Mouse (Mus musculus) liver, embryonic 16.5 days (tissue): ENCODE data around the gene Isl1. TPM values are rescaled to one million over a fixed set of nuclear protein-coding genes. Genes with fewer than 3 reads are reported as not detected.

Experiments used
- ATAC-seq: fragments of 200-750 bp; cut with Nextera tagmentation; 2 replicates; pipeline ENCODE4 v1.8.0; 2017; ENCODE audit warnings: low read depth, mild to moderate bottlenecking, moderate number of reproducible peaks, moderate library complexity
- H3K27ac ChIP-seq: fragments of 300-500 bp; sonication (generic); 2 replicates; pipeline ENCODE4 v1.5.1; 2014; ENCODE audit warnings: mild to moderate bottlenecking, low read length
- H3K27me3 ChIP-seq: fragments of 300-500 bp; sonication (generic); 2 replicates; pipeline ENCODE4 v1.6.1; 2014; ENCODE audit warnings: low read depth, low read length, mixed read lengths; ENCODE audit not compliant: control insufficient read depth, insufficient read depth
- H3K36me3 ChIP-seq: fragments of 300-500 bp; sonication (generic); 2 replicates; pipeline ENCODE4 v1.6.1; 2014; ENCODE audit warnings: mild to moderate bottlenecking; ENCODE audit not compliant: control insufficient read depth, insufficient read depth
- H3K4me1 ChIP-seq: fragments of 300-500 bp; sonication (generic); 2 replicates; pipeline ENCODE4 v1.6.1; 2014; ENCODE audit warnings: low read depth, low read length, mixed read lengths; ENCODE audit not compliant: control insufficient read depth
- H3K4me2 ChIP-seq: fragments of 300-500 bp; sonication (generic); 2 replicates; pipeline ENCODE4 v1.6.1; 2014; ENCODE audit warnings: low read depth, low read length, mixed read lengths
- H3K4me3 ChIP-seq: fragments of 300-500 bp; sonication (generic); 2 replicates; pipeline ENCODE4 v1.5.1; 2014; ENCODE audit warnings: low read depth, mild to moderate bottlenecking, low read length
- H3K9ac ChIP-seq: fragments of 300-500 bp; sonication (generic); 2 replicates; pipeline ENCODE4 v1.6.1; 2014; ENCODE audit warnings: low read depth, low read length
- H3K9me3 ChIP-seq: fragments of 300-500 bp; sonication (generic); replicated peaks from 2 replicates; pipeline ENCODE4 v1.6.1; 2016; ENCODE audit warnings: low read length; ENCODE audit not compliant: control insufficient read depth
- WGBS: fragments of 180-500 bp; shearing (Covaris S2); extraction: QIAGEN DNeasy Blood & Tissue Kit; methylation state at CpG from one replicate; pipeline ENCODE4 v1.1.7; 2014; ENCODE audit not compliant: insufficient replicate concordance; 5-methylcytosine and 5-hydroxymethylcytosine counted together
- polyA plus RNA-seq: library from polyadenylated mRNA; unstranded; fragments of >200 nt; fragmentation: Nextera tagmentation; extraction: Ambion mirVana; gene quantifications from 2 replicates; pipeline ENCODE4 v1.2.1, GENCODE M21; 2015

Isl1 gene
- polyA plus RNA-seq, 1 experiment from 2014 or later = 0.15 TPM

GRCm38 (mm10) chr13:116298001-116298400 lies 11.5 kb downstream of the Isl1 start:
- H3K4me1 ChIP-seq = no peaks in the 10 kb centered on the region
- H3K4me3 ChIP-seq = no peak overlapping the region
- WGBS = 11% methylated on average over 8 of the region's 8 CpGs
- no peaks in the 10 kb centered on the region for H3K9me3 ChIP-seq
- H3K9ac ChIP-seq = no peak overlapping the region
- H3K27me3 ChIP-seq = peaks cover 60% of the 10 kb centered on the region
- ATAC-seq = no peak
- H3K27ac ChIP-seq = no peak overlapping the region
- H3K4me2 ChIP-seq = no peak overlapping the region
- no peaks in the 10 kb centered on the region for H3K36me3 ChIP-seq

DNA sequence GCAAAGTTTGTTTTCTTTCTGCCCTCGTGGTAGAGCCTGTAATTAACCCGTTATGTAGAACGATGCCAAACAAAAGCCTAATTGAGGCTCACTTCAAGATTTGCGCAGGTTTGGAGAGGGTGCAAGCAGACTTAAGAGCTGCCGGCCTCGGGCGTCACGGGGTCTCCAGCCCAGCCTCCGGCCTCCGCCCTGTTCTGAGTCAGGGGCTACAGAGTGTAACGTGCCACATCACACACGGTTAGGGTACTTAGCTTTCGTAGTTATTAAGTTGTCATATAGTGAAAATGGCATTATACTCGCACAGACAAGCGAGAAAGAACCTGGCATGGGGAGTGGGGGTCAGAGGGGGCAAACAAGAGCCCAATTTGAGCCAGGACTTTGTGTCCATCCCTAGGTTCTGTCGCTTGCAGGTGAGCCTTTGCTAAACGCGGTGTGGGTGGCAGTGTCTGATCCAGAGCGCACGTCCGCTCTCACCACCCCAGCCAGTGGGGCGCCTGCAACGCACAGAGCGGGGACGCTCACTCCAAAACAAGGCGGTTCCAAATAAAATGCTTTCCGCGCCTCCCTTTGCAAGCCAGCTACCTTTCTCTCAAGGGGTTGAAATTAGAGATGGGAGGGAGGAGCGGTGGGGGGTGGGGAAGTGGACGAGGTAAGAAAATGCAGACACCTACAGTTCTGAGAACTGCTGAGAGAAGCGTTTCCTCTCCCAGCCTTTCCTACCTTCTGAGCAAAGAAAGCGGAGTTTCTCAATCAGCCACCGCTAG lies 12.3 kb downstream of the Isl1 start:
- Histone ChIP-seq H3K27ac (no peak overlapping the region), H3K9ac (no peak overlapping the region), H3K9me3 (no peaks in the 10 kb centered on the region), H3K36me3 (no peaks in the 10 kb centered on the region), H3K4me1 (no peaks in the 10 kb centered on the region), H3K4me3 (no peak overlapping the region), H3K27me3 (peaks cover 52% of the 10 kb centered on the region), H3K4me2 (no peak overlapping the region)
- WGBS = 1% methylated on average over 33 of the region's 33 CpGs
- no peak for ATAC-seq

DNA sequence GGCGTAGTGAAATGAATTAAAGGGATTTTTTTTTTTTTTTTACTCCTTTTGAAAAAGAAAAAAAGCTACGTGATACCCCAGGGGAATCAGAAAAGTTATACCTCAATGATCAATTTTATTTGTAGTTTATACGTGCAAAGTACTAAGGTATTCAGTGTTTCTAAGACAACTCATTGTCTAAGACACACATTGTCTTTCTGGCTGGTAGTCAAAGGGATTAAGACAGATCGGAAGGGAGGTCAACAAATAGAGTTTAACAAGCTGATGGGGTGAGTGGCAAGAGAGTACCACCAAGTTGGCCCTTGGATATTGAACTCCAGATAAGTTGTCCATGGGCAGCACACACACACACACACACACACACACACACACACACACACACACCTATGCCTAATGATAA lies 14.1 kb downstream of the Isl1 start:
- peaks cover 49% of the 10 kb centered on the region for H3K27me3 ChIP-seq
- no peaks in the 10 kb centered on the region for H3K4me1 ChIP-seq
- H3K9me3 ChIP-seq = no peaks in the 10 kb centered on the region
- ATAC-seq = no peak
- no peak overlapping the region for H3K27ac ChIP-seq
- H3K36me3 ChIP-seq = no peaks in the 10 kb centered on the region
- 29% methylated on average over 4 of the region's 4 CpGs for WGBS
- no peak overlapping the region for H3K9ac ChIP-seq
- no peak overlapping the region for H3K4me2 ChIP-seq
- no peak overlapping the region for H3K4me3 ChIP-seq

GRCm38 (mm10) chr13:116294734-116295133 lies 14.8 kb downstream of the Isl1 start:
- H3K9me3 ChIP-seq = no peaks in the 10 kb centered on the region
- H3K4me1 ChIP-seq = no peaks in the 10 kb centered on the region
- WGBS = 14% methylated on average over 6 of the region's 6 CpGs
- H3K27me3 ChIP-seq = peaks cover 46% of the 10 kb centered on the region
- no peak overlapping the region for H3K4me2 ChIP-seq
- no peaks in the 10 kb centered on the region for H3K36me3 ChIP-seq
- no peak overlapping the region for H3K4me3 ChIP-seq
- no peak for ATAC-seq
- H3K27ac ChIP-seq = no peak overlapping the region
- H3K9ac ChIP-seq = no peak overlapping the region

- Histone ChIP-seq H3K4me1 (no peaks in the 10 kb centered on the region), H3K36me3 (no peaks in the 10 kb centered on the region), H3K27ac (no peak overlapping the region), H3K9me3 (no peaks in the 10 kb centered on the region), H3K9ac (no peak overlapping the region), H3K4me2 (no peak overlapping the region), H3K4me3 (no peak overlapping the region), H3K27me3 (peaks cover 44% of the 10 kb centered on the region)
- no peak for ATAC-seq
- 2% methylated on average over 11 of the region's 11 CpGs for WGBS
Observed at GRCm38 (mm10) chr13:116294151-116294461, 15.4 kb downstream of the Isl1 start.

DNA sequence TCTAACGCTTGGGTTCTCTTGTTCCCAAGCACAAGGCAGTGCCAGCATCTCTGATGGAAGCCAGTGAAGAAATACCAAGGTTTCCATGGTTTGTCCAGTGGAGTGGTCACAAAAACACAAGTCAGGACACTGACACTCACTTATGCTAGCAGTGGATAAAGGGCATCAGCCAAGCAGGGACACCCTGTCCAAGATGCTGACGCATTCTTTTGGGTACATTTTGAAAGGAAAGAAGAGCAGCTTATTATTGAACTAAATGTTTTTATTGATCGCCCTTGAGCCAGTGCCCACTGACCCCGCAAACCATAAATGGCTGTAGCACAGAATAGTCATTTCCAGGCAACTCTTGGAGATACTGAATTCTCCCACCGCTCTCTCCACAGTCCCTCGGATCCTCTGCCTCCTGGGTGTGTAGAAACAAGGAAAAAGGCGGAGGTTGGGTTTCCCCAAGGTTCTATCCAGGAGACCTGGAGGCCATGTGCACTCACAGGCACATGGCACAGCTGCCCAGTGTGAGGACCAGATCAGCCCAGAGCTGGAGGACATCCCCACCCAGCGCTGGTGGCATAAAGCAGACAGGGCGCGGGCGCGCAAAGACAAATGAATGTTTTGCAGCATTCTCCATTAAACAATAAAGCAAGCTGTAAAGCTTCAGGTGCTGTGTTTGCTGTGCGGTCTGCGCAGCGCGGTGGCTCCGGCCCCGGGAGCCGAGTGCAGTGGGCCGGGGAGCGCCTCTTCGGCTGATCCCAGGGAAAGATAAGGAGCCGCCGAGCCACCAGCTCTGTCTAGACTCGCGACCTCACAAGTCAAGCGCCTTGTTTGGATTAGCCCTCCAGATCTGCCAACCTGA lies 16.0 kb downstream of the Isl1 start:
- H3K4me2 ChIP-seq = no peak overlapping the region
- WGBS = 8% methylated on average over 26 of the region's 27 CpGs
- no peaks in the 10 kb centered on the region for H3K9me3 ChIP-seq
- no peaks in the 10 kb centered on the region for H3K4me1 ChIP-seq
- peaks cover 40% of the 10 kb centered on the region for H3K27me3 ChIP-seq
- H3K4me3 ChIP-seq = no peak overlapping the region
- H3K9ac ChIP-seq = no peak overlapping the region
- no peak overlapping the region for H3K27ac ChIP-seq
- ATAC-seq = no peak
- H3K36me3 ChIP-seq = no peaks in the 10 kb centered on the region

DNA sequence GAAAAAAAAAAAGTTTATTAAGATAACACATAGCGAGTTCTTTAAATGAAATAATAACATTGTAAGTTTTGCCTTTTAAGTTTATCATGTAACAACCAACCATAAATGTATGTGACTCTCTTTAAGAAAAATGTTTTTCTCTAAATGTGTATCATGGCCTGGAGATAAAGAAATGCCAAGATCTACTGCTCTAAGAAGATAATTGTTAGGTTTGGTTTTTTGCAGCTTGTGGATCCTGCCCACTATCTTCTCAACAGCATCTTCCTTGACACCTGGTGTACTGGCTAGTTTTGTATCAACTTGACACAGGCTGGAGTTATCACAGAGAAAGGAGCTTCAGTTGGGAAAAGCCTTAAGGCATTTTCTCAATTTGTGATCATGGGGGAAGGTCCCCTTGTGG lies 19.8 kb downstream of the Isl1 start:
- 50% methylated on average over 1 of the region's 1 CpGs for WGBS

DNA sequence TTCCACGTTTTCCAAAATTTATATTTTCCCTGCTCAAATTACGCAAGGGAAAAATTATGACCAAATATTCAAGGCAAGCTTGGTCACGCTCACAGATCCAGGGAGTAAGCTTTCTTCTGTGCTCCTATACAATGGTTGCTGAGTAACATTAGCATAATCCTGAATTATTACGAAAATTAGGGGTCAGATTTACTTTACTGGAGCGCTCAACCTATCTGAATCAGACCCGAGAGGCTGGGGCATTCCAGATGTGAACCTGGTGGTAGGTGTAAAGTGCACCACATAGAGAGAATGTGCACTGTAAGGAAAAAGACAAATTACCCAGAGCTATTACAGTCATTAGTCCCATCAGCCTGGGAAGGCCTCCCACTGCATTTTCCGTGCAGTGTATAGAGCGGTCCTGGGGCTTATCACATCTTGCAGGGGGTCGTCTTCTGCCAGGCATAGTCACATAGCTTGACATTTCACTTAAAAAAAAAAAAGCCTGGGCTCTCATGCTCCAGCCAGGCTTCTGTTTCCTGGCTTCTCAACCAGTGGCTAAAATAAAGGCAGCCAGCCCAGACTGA lies 30.2 kb downstream of the Isl1 start:
- Histone ChIP-seq H3K9ac (no peak overlapping the region), H3K27me3 (no peaks in the 10 kb centered on the region), H3K4me1 (no peaks in the 10 kb centered on the region), H3K27ac (no peak overlapping the region), H3K4me2 (no peak overlapping the region), H3K4me3 (no peak overlapping the region), H3K9me3 (no peaks in the 10 kb centered on the region), H3K36me3 (no peaks in the 10 kb centered on the region)
- WGBS = 52% methylated on average over 9 of the region's 9 CpGs
- ATAC-seq = no peak

More for the DNA sequence above, 19.8 kb downstream of the Isl1 start:
- H3K36me3 ChIP-seq = no peaks in the 10 kb centered on the region
- H3K27ac ChIP-seq = no peak overlapping the region
- H3K9ac ChIP-seq = no peak overlapping the region
- H3K4me1 ChIP-seq = no peaks in the 10 kb centered on the region
- no peak overlapping the region for H3K4me3 ChIP-seq
- H3K4me2 ChIP-seq = no peak overlapping the region
- H3K9me3 ChIP-seq = no peaks in the 10 kb centered on the region
- H3K27me3 ChIP-seq = peaks cover 14% of the 10 kb centered on the region
- no peak for ATAC-seq
